Mouse (Mus musculus) CD8-positive naive resting alpha-beta T cell, adult 2 months (primary cell): Measurements from ENCODE around the gene Cdh4.

ENCODE experiments used
- DNase-seq, 2 experiments: peaks; one replicate each; pipeline ENCODE4 v3.0.0; 2022; ENCODE audit warnings: low read depth in 2 of 2, low spot score in 2 of 2

Gene Cdh4

GRCm38 (mm10) chr2:179537800-179538450 lies 95.7 kb downstream of the Cdh4 start:
- no peak for DNase-seq

GRCm38 (mm10) chr2:179538535-179538934 lies 96.3 kb downstream of the Cdh4 start:
- DNase-seq, result no peak

- DNase-seq, result no peak
These were observed 97.5 kb downstream of the Cdh4 start for GRCm38 (mm10) chr2:179539532-179540245.

- no peak for DNase-seq
These were observed 98.9 kb downstream of the Cdh4 start for GRCm38 (mm10) chr2:179541096-179541495.

GRCm38 (mm10) chr2:179547627-179548026 lies 105.4 kb downstream of the Cdh4 start:
- DNase-seq, result no peak

- no peak for DNase-seq
These were observed 113.7 kb downstream of the Cdh4 start for GRCm38 (mm10) chr2:179555928-179556327.

- DNase-seq, result no peak
These were observed 120.1 kb downstream of the Cdh4 start for GRCm38 (mm10) chr2:179562350-179562749.

GRCm38 (mm10) chr2:179565611-179566010 lies 123.4 kb downstream of the Cdh4 start:
- DNase-seq, result no peak

GRCm38 (mm10) chr2:179567886-179568285 lies 125.7 kb downstream of the Cdh4 start:
- no peak for DNase-seq

GRCm38 (mm10) chr2:179569171-179569570 lies 126.9 kb downstream of the Cdh4 start:
- DNase-seq, result no peak

- no peak for DNase-seq
These were observed 129.0 kb downstream of the Cdh4 start for GRCm38 (mm10) chr2:179571175-179571769.

- no peak for DNase-seq
These were observed 131.1 kb downstream of the Cdh4 start for GRCm38 (mm10) chr2:179573331-179573730.

GRCm38 (mm10) chr2:179573786-179574185 lies 131.6 kb downstream of the Cdh4 start:
- no peak for DNase-seq

- DNase-seq, result no peak
These were observed 133.4 kb downstream of the Cdh4 start for GRCm38 (mm10) chr2:179575585-179575984.

GRCm38 (mm10) chr2:179576221-179576620 lies 134.0 kb downstream of the Cdh4 start:
- DNase-seq, result no peak

GRCm38 (mm10) chr2:179578329-179578728 lies 136.1 kb downstream of the Cdh4 start:
- DNase-seq, result no peak

- DNase-seq, result no peak
These were observed 136.6 kb downstream of the Cdh4 start for GRCm38 (mm10) chr2:179578842-179579241.

GRCm38 (mm10) chr2:179580415-179580814 lies 138.2 kb downstream of the Cdh4 start:
- DNase-seq, result no peak

GRCm38 (mm10) chr2:179581058-179581457 lies 138.8 kb downstream of the Cdh4 start:
- DNase-seq, result no peak

GRCm38 (mm10) chr2:179582966-179583365 lies 140.7 kb downstream of the Cdh4 start:
- DNase-seq, result no peak

GRCm38 (mm10) chr2:179584672-179585071 lies 142.4 kb downstream of the Cdh4 start:
- DNase-seq, result no peak

GRCm38 (mm10) chr2:179586436-179586835 lies 144.2 kb downstream of the Cdh4 start:
- DNase-seq, result no peak
